Mouse (Mus musculus): ENCODE measurements at regions not wholly inside any gene's neighbourhood (a gene's known extent, or its start where the extent isn't known, plus 50 kb on each side); places are given as distances from the start of the nearest gene placed in this dataset.
"Not testable (repeated sequence)": the region's sequence is repeated elsewhere in the genome, so short reads cannot be mapped to it uniquely, and the experiment has no call there.

GRCm38 (mm10) chr13:72326201-72326600 is 302.4 kb upstream of the Irx2 start:
- H3K9me3 ChIP-seq; H3K27me3 ChIP-seq; H3K27ac ChIP-seq; H3K4me2 ChIP-seq; ATAC-seq (ENCODE audit: insufficient number of reproducible peaks, low FRiP score, low TSS enrichment, low read depth); H3K9ac ChIP-seq; H3K36me3 ChIP-seq; H3K4me3 ChIP-seq; H3K4me1 ChIP-seq: not testable (repeated sequence)
- WGBS = 69% methylated on average over 1 of the region's 1 CpGs

GRCm38 (mm10) chr13:72345647-72346133 is 282.9 kb upstream of the Irx2 start:
- no peak overlapping the region for H3K9ac ChIP-seq
- H3K36me3 ChIP-seq = no peaks in the 10 kb centered on the region
- ATAC-seq (ENCODE audit: insufficient number of reproducible peaks, low FRiP score, low TSS enrichment, low read depth) = no peak
- H3K4me2 ChIP-seq = no peak overlapping the region
- no peaks in the 10 kb centered on the region for H3K9me3 ChIP-seq
- no peak overlapping the region for H3K4me3 ChIP-seq
- WGBS = 10% methylated on average over 6 of the region's 6 CpGs
- H3K27me3 ChIP-seq = no peaks in the 10 kb centered on the region
- H3K27ac ChIP-seq = no peak overlapping the region
- H3K4me1 ChIP-seq = no peaks in the 10 kb centered on the region

- Histone ChIP-seq H3K27me3 (no peaks in the 10 kb centered on the region), H3K4me3 (no peak overlapping the region), H3K4me2 (no peak overlapping the region), H3K9ac (no peak overlapping the region), H3K9me3 (no peaks in the 10 kb centered on the region), H3K27ac (no peak overlapping the region), H3K36me3 (no peaks in the 10 kb centered on the region), H3K4me1 (no peaks in the 10 kb centered on the region)
- 34% methylated on average over 21 of the region's 21 CpGs for WGBS
- ATAC-seq (ENCODE audit: insufficient number of reproducible peaks, low FRiP score, low TSS enrichment, low read depth) = no peak
These were observed 282.2 kb upstream of the Irx2 start for GRCm38 (mm10) chr13:72346207-72346943.

- Histone ChIP-seq H3K27me3 (no peaks in the 10 kb centered on the region), H3K9ac (no peak overlapping the region), H3K27ac (no peak overlapping the region), H3K4me3 (no peak overlapping the region), H3K4me2 (no peak overlapping the region), H3K4me1 (no peaks in the 10 kb centered on the region), H3K9me3 (no peaks in the 10 kb centered on the region), H3K36me3 (no peaks in the 10 kb centered on the region)
- 41% methylated on average over 14 of the region's 14 CpGs for WGBS
- ATAC-seq (ENCODE audit: insufficient number of reproducible peaks, low FRiP score, low TSS enrichment, low read depth) = no peak
These were observed 281.6 kb upstream of the Irx2 start for GRCm38 (mm10) chr13:72346944-72347586.

GRCm38 (mm10) chr13:72352641-72353181 is 275.9 kb upstream of the Irx2 start:
- Histone ChIP-seq H3K4me3 (no peak overlapping the region), H3K27me3 (no peaks in the 10 kb centered on the region), H3K36me3 (no peaks in the 10 kb centered on the region), H3K9ac (no peak overlapping the region), H3K9me3 (no peaks in the 10 kb centered on the region), H3K27ac (no peak overlapping the region), H3K4me1 (no peaks in the 10 kb centered on the region), H3K4me2 (no peak overlapping the region)
- ATAC-seq (ENCODE audit: insufficient number of reproducible peaks, low FRiP score, low TSS enrichment, low read depth) = no peak
- 61% methylated on average over 18 of the region's 18 CpGs for WGBS

- no peaks in the 10 kb centered on the region for H3K36me3 ChIP-seq
- no peaks in the 10 kb centered on the region for H3K4me1 ChIP-seq
- WGBS = 86% methylated on average over 1 of the region's 1 CpGs
- H3K4me3 ChIP-seq = no peak overlapping the region
- H3K27me3 ChIP-seq = no peaks in the 10 kb centered on the region
- H3K9me3 ChIP-seq = no peaks in the 10 kb centered on the region
- no peak overlapping the region for H3K4me2 ChIP-seq
- H3K9ac ChIP-seq = no peak overlapping the region
- no peak overlapping the region for H3K27ac ChIP-seq
- ATAC-seq (ENCODE audit: insufficient number of reproducible peaks, low FRiP score, low TSS enrichment, low read depth) = no peak
These were observed 273.3 kb upstream of the Irx2 start for GRCm38 (mm10) chr13:72355297-72355696.

GRCm38 (mm10) chr13:72355821-72356220 is 272.8 kb upstream of the Irx2 start:
- WGBS = 74% methylated on average over 3 of the region's 3 CpGs
- no peaks in the 10 kb centered on the region for H3K27me3 ChIP-seq
- no peak for ATAC-seq (ENCODE audit: insufficient number of reproducible peaks, low FRiP score, low TSS enrichment, low read depth)
- H3K36me3 ChIP-seq = no peaks in the 10 kb centered on the region
- no peak overlapping the region for H3K4me2 ChIP-seq
- no peak overlapping the region for H3K9ac ChIP-seq
- H3K4me3 ChIP-seq = no peak overlapping the region
- no peaks in the 10 kb centered on the region for H3K4me1 ChIP-seq
- no peaks in the 10 kb centered on the region for H3K9me3 ChIP-seq
- no peak overlapping the region for H3K27ac ChIP-seq

- ATAC-seq (ENCODE audit: insufficient number of reproducible peaks, low FRiP score, low TSS enrichment, low read depth) = no peak
- Histone ChIP-seq H3K9me3 (no peaks in the 10 kb centered on the region), H3K4me3 (no peak overlapping the region), H3K4me1 (no peaks in the 10 kb centered on the region), H3K9ac (no peak overlapping the region), H3K27ac (no peak overlapping the region), H3K27me3 (peaks cover 10% of the 10 kb centered on the region; the same call in 1 of the 2 replicates), H3K36me3 (no peaks in the 10 kb centered on the region), H3K4me2 (no peak overlapping the region)
- WGBS = 44% methylated on average over 8 of the region's 8 CpGs
These were observed 270.2 kb upstream of the Irx2 start for GRCm38 (mm10) chr13:72358243-72358904.

- H3K4me2 ChIP-seq = peak overlapping the region; percentile 31
- no peaks in the 10 kb centered on the region for H3K9me3 ChIP-seq
- no peak for ATAC-seq (ENCODE audit: insufficient number of reproducible peaks, low FRiP score, low TSS enrichment, low read depth)
- H3K4me1 ChIP-seq = peaks cover 11% of the 10 kb centered on the region
- WGBS = 9% methylated on average over 24 of the region's 24 CpGs
- no peak overlapping the region for H3K9ac ChIP-seq
- H3K4me3 ChIP-seq = 0 out of 2 replicates have a peak overlapping the region, but pooled peaks have one; percentile 4
- H3K27ac ChIP-seq = no peak overlapping the region
- H3K27me3 ChIP-seq = peaks cover 59% of the 10 kb centered on the region
- H3K36me3 ChIP-seq = no peaks in the 10 kb centered on the region
These were observed 262.9 kb upstream of the Irx2 start for GRCm38 (mm10) chr13:72365534-72366271.

- Histone ChIP-seq H3K4me2 (peak overlapping the region; percentile 31), H3K27me3 (peaks cover 64% of the 10 kb centered on the region), H3K4me1 (peaks cover 11% of the 10 kb centered on the region), H3K9ac (no peak overlapping the region), H3K9me3 (no peaks in the 10 kb centered on the region), H3K27ac (no peak overlapping the region), H3K4me3 (0 out of 2 replicates have a peak overlapping the region, but pooled peaks have one; percentile 4), H3K36me3 (no peaks in the 10 kb centered on the region)
- ATAC-seq (ENCODE audit: insufficient number of reproducible peaks, low FRiP score, low TSS enrichment, low read depth) = no peak
- WGBS = 21% methylated on average over 11 of the region's 11 CpGs
These were observed 262.3 kb upstream of the Irx2 start for GRCm38 (mm10) chr13:72366281-72366680.

GRCm38 (mm10) chr13:72370131-72370530 is 258.5 kb upstream of the Irx2 start:
- Histone ChIP-seq H3K27ac (no peak overlapping the region), H3K4me1 (peaks cover 11% of the 10 kb centered on the region), H3K9ac (no peak overlapping the region), H3K27me3 (peaks cover 49% of the 10 kb centered on the region), H3K4me3 (no peak overlapping the region), H3K9me3 (no peaks in the 10 kb centered on the region), H3K4me2 (no peak overlapping the region), H3K36me3 (no peaks in the 10 kb centered on the region)
- ATAC-seq (ENCODE audit: insufficient number of reproducible peaks, low FRiP score, low TSS enrichment, low read depth) = no peak
- WGBS = 92% methylated on average over 1 of the region's 1 CpGs
